Mouse (Mus musculus) frontal cortex, adult (tissue): Measurements from ENCODE around the gene Bpifa5.
A peak's percentile ranks its signal among the peaks of the same experiment; 100 is the strongest.

Experiments
- ATAC-seq: cut with Nextera tagmentation; 2 replicates; pipeline ENCODE4 v1.9.2; 2017; ENCODE audit warnings: mild to moderate bottlenecking, moderate library complexity, mixed read lengths; ENCODE audit not compliant: low TSS enrichment

Bpifa5 gene

GRCm38 (mm10) chr2:154206908-154207307, 44.5 kb downstream of the Bpifa5 start:
- no peak for ATAC-seq

GRCm38 (mm10) chr2:154209112-154209511, 46.7 kb downstream of the Bpifa5 start:
- ATAC-seq, result peak; percentile 25; the same call in 1 of the 2 replicates

- no peak for ATAC-seq
These were observed 48.7 kb downstream of the Bpifa5 start for GRCm38 (mm10) chr2:154211121-154211520.

- ATAC-seq, result peak; percentile 95
These were observed 49.5 kb downstream of the Bpifa5 start for GRCm38 (mm10) chr2:154211881-154212280.

GRCm38 (mm10) chr2:154215191-154215590, 52.8 kb downstream of the Bpifa5 start:
- 0 out of 2 replicates have a peak, but pooled peaks have one; percentile 17 for ATAC-seq
